Mouse (Mus musculus) cerebellum, adult 2 months (tissue): ENCODE measurements at regions not wholly inside any gene's neighbourhood (a gene's known extent, or its start where the extent isn't known, plus 50 kb on each side); places are given as distances from the start of the nearest gene placed in this dataset.

Source experiments
- CTCF ChIP-seq: fragments of 200-500 bp; IDR thresholded peaks from 2 replicates; pipeline ENCODE4 v1.5.1; 2011; ENCODE audit warnings: low read depth, mild to moderate bottlenecking, control low read depth, low read length, moderate library complexity, borderline replicate concordance; ENCODE audit not compliant: insufficient read depth
- POLR2A ChIP-seq: fragments of 200-500 bp; IDR thresholded peaks from 2 replicates; pipeline ENCODE4 v1.6.1; 2011; ENCODE audit warnings: low read length, control low read depth, borderline replicate concordance; ENCODE audit not compliant: insufficient read depth

DNA sequence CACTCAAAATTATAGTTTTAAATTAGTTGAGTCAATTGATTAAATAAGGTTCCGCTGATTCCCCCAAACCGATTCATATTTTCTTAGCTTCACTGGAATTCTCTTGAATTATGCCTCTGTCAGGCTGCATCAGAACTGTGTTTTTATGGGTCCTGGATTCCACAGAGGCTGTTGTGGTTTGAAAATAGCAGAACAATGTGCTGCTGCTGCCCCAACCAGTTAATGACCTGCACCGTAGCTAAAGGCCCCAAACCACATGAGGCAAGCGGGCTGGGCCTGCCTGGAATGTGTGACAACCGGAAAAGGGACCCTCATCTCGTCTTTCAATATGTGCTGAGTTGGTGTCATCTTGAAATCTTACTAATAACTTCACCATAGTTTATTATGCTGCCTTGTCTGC, 111.2 kb downstream of the Rps12 start:
- TF ChIP-seq CTCF (no peak), POLR2A (no peak)
